Mouse (Mus musculus) midbrain, embryonic 14.5 days (tissue): Measurements from ENCODE around the gene Sugp1. TPM values are rescaled to one million over a fixed set of nuclear protein-coding genes. Genes with fewer than 3 reads are reported as not detected.
A peak's percentile ranks its signal among the peaks of the same experiment; 100 is the strongest.
"Not testable (repeated sequence)": the region's sequence is repeated elsewhere in the genome, so short reads cannot be mapped to it uniquely, and the experiment has no call there.

ENCODE experiments used
- ATAC-seq: fragments of 200-750 bp; cut with Nextera tagmentation; 2 replicates; pipeline ENCODE4 v1.8.0; 2017; ENCODE audit warnings: moderate number of reproducible peaks, moderate library complexity; ENCODE audit not compliant: low FRiP score, low TSS enrichment
- DNase-seq: peaks from one replicate; pipeline ENCODE4 v3.0.0-alpha.2; 2015
- H3K27ac ChIP-seq: fragments of 300-500 bp; sonication (generic); replicated peaks from 2 replicates; pipeline ENCODE4 v1.5.1; 2014; ENCODE audit warnings: mild to moderate bottlenecking, low read depth, low read length, moderate library complexity
- H3K27me3 ChIP-seq: fragments of 300-500 bp; sonication (generic); 2 replicates; pipeline ENCODE4 v1.6.1; 2014; ENCODE audit warnings: low read length, control low read depth, mixed read lengths; ENCODE audit not compliant: control insufficient read depth, insufficient read depth
- H3K36me3 ChIP-seq: fragments of 300-500 bp; sonication (generic); 2 replicates; pipeline ENCODE4 v1.6.1; 2014; ENCODE audit warnings: low read length, control low read depth; ENCODE audit not compliant: control insufficient read depth, insufficient read depth
- H3K4me1 ChIP-seq: fragments of 300-500 bp; sonication (generic); 2 replicates; pipeline ENCODE4 v1.6.1; 2014; ENCODE audit warnings: mild to moderate bottlenecking, antibody characterized with exemption, low read length, control low read depth; ENCODE audit not compliant: control insufficient read depth, insufficient read depth
- H3K4me2 ChIP-seq: fragments of 300-500 bp; sonication (generic); 2 replicates; pipeline ENCODE4 v1.6.1; 2014; ENCODE audit warnings: mild to moderate bottlenecking, low read length, moderate library complexity
- H3K4me3 ChIP-seq: fragments of 300-500 bp; sonication (generic); replicated peaks from 2 replicates; pipeline ENCODE4 v1.5.1; 2014; ENCODE audit warnings: low read depth, low read length
- H3K9ac ChIP-seq: fragments of 300-500 bp; sonication (generic); replicated peaks from 2 replicates; pipeline ENCODE4 v1.6.1; 2014; ENCODE audit warnings: mild to moderate bottlenecking, low read length, moderate library complexity
- H3K9me3 ChIP-seq: fragments of 300-500 bp; sonication (generic); 2 replicates; pipeline ENCODE4 v1.6.1; 2016; ENCODE audit warnings: low read length, control low read depth, mixed read lengths; ENCODE audit not compliant: control insufficient read depth
- WGBS: fragments of 180-500 bp; shearing (Covaris S2); extraction: QIAGEN DNeasy Blood & Tissue Kit; methylation state at CpG from one replicate; pipeline ENCODE4 v1.1.7; 2014; 5-methylcytosine and 5-hydroxymethylcytosine counted together
- polyA plus RNA-seq: library from polyadenylated mRNA; unstranded; fragments of >200 nt; fragmentation: Nextera tagmentation; extraction: Ambion mirVana; gene quantifications from 2 replicates; pipeline ENCODE4 v1.2.1, GENCODE M21; 2014

The Sugp1 gene
- polyA plus RNA-seq, 1 experiment from 2014 or later: 52.7 TPM

- WGBS: 5% methylated on average over 16 of the region's 16 CpGs
- no peak overlapping the region for H3K4me3 ChIP-seq
- no peaks in the 10 kb centered on the region for H3K9me3 ChIP-seq
- ATAC-seq (no peak), DNase-seq (peak; percentile 60)
- no peaks in the 10 kb centered on the region for H3K27me3 ChIP-seq
- no peak overlapping the region for H3K27ac ChIP-seq
- H3K4me1 ChIP-seq: 0 out of 2 replicates have a peak, but pooled peaks cover 5% of the 10 kb centered on the region
- no peaks in the 10 kb centered on the region for H3K36me3 ChIP-seq
- peak overlapping the region; percentile 23 for H3K4me2 ChIP-seq
- H3K9ac ChIP-seq: no peak overlapping the region
Measured at GRCm38 (mm10) chr8:70001176-70001891, 41.3 kb upstream of the Sugp1 start.

DNA sequence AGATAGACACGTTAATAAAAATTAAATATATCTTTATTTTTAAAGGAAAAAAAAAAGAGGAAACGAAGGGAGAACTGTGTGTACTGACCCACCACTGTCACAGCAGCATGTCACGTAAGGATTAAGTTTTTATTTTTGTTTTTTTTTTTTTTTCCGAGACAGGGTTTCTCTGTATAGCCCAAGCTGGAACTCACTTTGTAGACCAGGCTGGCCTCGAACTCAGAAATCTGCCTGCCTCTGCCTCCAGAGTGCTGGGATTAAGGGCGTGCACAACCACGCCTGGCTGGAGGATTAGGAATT is 40.8 kb upstream of the Sugp1 start:
- H3K9ac ChIP-seq, H3K4me2 ChIP-seq, ATAC-seq: not testable (repeated sequence)

GRCm38 (mm10) chr8:70003204-70003657 is 39.4 kb upstream of the Sugp1 start:
- Histone ChIP-seq H3K9me3 (no peaks in the 10 kb centered on the region), H3K4me1 (no peaks in the 10 kb centered on the region), H3K27ac (no peak overlapping the region), H3K36me3 (no peaks in the 10 kb centered on the region), H3K9ac (no peak overlapping the region), H3K27me3 (no peaks in the 10 kb centered on the region), H3K4me2 (no peak overlapping the region), H3K4me3 (no peak overlapping the region)
- no peak for ATAC-seq
- DNase-seq: no peak
- 56% methylated on average over 4 of the region's 4 CpGs for WGBS

More for the DNA sequence above, 40.8 kb upstream of the Sugp1 start:
- not testable (repeated sequence) for H3K27ac ChIP-seq, H3K4me3 ChIP-seq, H3K36me3 ChIP-seq, H3K27me3 ChIP-seq, DNase-seq, H3K9me3 ChIP-seq, H3K4me1 ChIP-seq
- 43% methylated on average over 7 of the region's 7 CpGs for WGBS

DNA sequence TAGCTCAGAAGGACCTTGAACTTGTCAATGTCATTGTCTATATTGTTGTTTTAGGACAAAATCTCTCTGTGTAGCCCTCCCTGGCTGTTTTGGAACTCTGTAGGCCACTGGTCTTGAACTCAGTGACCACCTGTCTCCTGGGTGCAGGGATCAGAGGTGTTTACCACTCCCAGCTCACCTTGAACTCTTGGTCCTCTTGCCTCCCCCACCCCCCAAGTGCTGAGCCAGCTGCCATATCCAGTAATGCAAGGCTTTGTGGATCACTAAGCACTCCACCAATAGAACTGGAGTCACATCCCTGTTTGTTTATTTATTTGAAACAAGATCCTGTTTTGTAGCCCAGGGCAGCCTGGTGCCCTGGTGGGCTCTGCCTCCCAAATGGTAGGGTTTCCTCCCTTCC is 38.3 kb upstream of the Sugp1 start:
- no peak overlapping the region for H3K4me3 ChIP-seq
- no peak for DNase-seq
- ATAC-seq: no peak
- no peak overlapping the region for H3K4me2 ChIP-seq
- H3K27ac ChIP-seq: no peak overlapping the region
- H3K36me3 ChIP-seq: no peaks in the 10 kb centered on the region
- no peaks in the 10 kb centered on the region for H3K4me1 ChIP-seq
- H3K27me3 ChIP-seq: no peaks in the 10 kb centered on the region
- no peaks in the 10 kb centered on the region for H3K9me3 ChIP-seq
- no peak overlapping the region for H3K9ac ChIP-seq

DNA sequence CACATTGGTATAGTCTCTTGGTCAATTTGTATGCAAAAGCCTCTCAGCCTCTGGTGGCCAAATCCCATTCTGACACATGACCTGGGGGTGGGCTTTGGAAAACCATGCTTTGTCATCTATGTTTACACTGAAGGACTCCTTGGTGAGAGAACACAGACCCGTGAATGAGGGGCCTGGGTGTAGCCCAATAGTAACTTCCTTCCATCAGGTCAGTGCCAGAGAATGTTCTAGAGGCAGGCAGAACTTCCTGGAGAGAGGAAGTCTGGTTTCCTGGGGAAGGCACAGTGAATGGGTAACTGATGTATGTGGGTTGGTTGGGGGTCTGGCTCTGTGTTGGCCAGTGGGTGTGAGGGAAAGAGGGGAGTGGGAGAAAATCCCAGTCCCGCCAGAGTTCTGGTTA is 37.4 kb upstream of the Sugp1 start:
- DNase-seq: no peak
- no peaks in the 10 kb centered on the region for H3K9me3 ChIP-seq
- H3K36me3 ChIP-seq: no peaks in the 10 kb centered on the region
- 46% methylated on average over 2 of the region's 2 CpGs for WGBS
- no peak overlapping the region for H3K27ac ChIP-seq
- H3K9ac ChIP-seq: no peak overlapping the region
- H3K4me1 ChIP-seq: no peaks in the 10 kb centered on the region
- no peak for ATAC-seq
- no peak overlapping the region for H3K4me3 ChIP-seq
- H3K27me3 ChIP-seq: no peaks in the 10 kb centered on the region
- no peak overlapping the region for H3K4me2 ChIP-seq

DNA sequence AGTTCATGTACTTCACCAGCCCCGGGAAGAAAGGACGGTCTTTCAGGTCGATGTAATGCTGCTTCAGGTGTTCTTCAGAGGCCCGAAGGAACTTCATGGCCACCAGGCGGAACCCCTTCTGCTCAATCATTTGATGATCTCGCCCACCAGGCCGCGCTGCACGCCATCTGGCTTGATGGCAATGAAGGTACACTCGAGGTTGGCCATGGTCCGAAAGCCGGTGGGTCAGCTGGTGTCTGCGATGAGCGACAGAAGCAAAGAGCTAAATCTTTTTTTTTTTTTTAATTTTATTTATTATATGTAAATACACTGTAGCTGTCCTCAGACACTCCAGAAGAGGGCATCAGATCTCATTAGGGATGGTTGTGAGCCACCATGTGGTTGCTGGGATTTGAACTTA is 31.8 kb upstream of the Sugp1 start:
- H3K27ac ChIP-seq, ATAC-seq, H3K36me3 ChIP-seq, DNase-seq, H3K4me3 ChIP-seq, H3K9ac ChIP-seq, H3K4me1 ChIP-seq, H3K27me3 ChIP-seq, H3K9me3 ChIP-seq, H3K4me2 ChIP-seq: not testable (repeated sequence)
- WGBS: 91% methylated on average over 14 of the region's 14 CpGs

GRCm38 (mm10) chr8:70012350-70012749 is 30.3 kb upstream of the Sugp1 start:
- ATAC-seq: no peak
- 88% methylated on average over 3 of the region's 3 CpGs for WGBS
- Histone ChIP-seq H3K27ac (no peak overlapping the region), H3K36me3 (peaks cover 14% of the 10 kb centered on the region), H3K4me3 (no peak overlapping the region), H3K4me1 (no peaks in the 10 kb centered on the region), H3K9ac (no peak overlapping the region), H3K27me3 (no peaks in the 10 kb centered on the region), H3K4me2 (no peak overlapping the region), H3K9me3 (no peaks in the 10 kb centered on the region)
- no peak for DNase-seq

DNA sequence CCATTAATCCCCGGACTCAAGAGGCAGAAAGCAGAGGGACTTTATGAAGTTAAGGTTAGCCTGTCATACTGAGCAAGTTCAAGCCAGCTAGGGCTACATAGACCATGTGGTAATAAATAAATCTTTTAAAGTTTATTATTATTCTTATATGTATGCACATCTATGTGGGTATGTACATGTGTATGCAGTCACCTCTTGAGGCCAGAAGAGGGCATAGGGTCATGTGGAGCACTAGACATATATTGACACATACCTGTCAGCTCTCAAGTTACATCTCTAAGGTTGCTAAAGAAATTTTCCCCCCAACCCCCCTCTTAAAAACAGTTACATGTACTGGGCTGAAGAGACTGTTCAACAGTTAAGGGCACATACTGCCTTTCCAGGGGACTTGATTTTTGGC is 29.9 kb upstream of the Sugp1 start:
- Histone ChIP-seq H3K27me3 (no peaks in the 10 kb centered on the region), H3K9me3 (no peaks in the 10 kb centered on the region), H3K36me3 (peaks cover 18% of the 10 kb centered on the region), H3K27ac (no peak overlapping the region), H3K4me3 (no peak overlapping the region), H3K4me2 (no peak overlapping the region), H3K4me1 (no peaks in the 10 kb centered on the region), H3K9ac (no peak overlapping the region)
- ATAC-seq (no peak; the same call in 1 of the 2 replicates), DNase-seq (no peak)
- whole genome bisulfite sequencing: 87% methylated on average over 1 of the region's 1 CpGs

DNA sequence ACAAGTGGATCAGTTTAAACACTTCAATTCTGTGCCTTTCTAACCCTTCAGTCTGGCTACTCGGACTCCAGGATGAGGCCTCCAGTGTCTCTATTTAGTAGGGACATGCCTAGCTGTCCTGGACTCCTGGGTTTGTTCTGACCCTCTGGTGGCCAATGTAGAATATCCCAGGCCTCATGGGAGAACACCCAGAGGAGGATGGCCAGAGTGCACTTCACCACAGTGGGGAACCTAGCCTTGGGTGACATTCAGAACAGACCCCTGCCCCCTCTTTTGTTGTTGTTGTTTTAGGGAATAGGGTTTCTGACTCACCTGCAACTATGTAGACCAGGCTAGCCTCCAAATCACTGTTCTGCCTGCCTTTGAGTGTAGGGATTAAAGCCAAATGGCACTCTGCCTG is 27.6 kb upstream of the Sugp1 start:
- Histone ChIP-seq H3K4me3 (no peak overlapping the region), H3K36me3 (peaks cover 39% of the 10 kb centered on the region), H3K4me1 (no peaks in the 10 kb centered on the region), H3K27ac (no peak overlapping the region), H3K9me3 (no peaks in the 10 kb centered on the region), H3K9ac (no peak overlapping the region), H3K4me2 (no peak overlapping the region), H3K27me3 (no peaks in the 10 kb centered on the region)
- no peak for DNase-seq
- ATAC-seq: no peak; the same call in 1 of the 2 replicates
- 74% methylated on average over 1 of the region's 1 CpGs for WGBS
